Mouse (Mus musculus): ENCODE data around the gene Ptprg. TPM values are rescaled to one million over a fixed set of nuclear protein-coding genes. Genes with fewer than 3 reads are reported as not detected.

Gene Ptprg
- polyA plus RNA-seq, 1 experiment from 2014 or later = not detected

DNA sequence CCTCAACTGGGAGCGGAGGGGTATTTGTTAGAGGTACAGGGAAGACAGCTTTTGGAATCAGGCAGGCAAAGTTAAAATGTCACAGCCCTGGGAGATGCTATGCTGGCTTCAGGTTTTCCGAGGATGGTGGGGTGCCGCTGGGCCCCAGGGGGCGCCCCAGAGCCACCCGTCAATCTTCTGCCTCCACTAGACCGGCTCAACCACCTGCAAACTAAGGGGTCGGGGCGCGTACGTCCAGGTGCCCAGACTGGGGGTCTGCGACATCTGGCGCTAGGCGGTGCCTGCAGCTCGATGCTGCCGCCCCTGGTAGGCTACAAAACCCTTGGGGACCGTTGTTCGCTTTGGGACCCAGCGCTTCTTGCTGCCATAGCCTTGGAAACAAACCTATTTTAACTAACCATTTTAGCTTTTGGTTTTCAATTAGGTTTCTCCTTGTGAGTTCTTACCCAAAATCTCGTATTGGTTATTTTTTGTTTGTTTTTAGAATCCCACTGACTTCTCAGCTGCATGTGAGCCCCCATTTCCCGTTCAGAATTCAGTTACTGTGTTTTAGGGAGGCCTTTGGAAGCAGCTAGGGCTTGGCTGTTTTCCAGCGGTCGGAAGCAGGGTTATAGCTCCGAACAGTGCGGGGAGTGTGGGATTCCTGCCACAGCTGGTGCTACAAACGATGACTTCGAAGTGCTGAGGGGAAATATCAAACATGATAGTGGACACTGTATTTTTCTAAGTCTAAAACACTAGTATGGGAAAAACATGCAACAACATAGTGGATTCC lies 3.2 kb downstream of the Ptprg start:
- Histone ChIP-seq H3K4me3 (ENCODE audit: inconsistent target) (no peak overlapping the region), H3K36me3 (ENCODE audit: inconsistent target) (no peaks in the 10 kb centered on the region), H3K27ac (no peak overlapping the region), H3K79me2 (ENCODE audit: inconsistent target) (no peaks in the 10 kb centered on the region)
- WGBS (ENCODE audit: missing documents) = 13% methylated on average over 24 of the region's 26 CpGs

DNA sequence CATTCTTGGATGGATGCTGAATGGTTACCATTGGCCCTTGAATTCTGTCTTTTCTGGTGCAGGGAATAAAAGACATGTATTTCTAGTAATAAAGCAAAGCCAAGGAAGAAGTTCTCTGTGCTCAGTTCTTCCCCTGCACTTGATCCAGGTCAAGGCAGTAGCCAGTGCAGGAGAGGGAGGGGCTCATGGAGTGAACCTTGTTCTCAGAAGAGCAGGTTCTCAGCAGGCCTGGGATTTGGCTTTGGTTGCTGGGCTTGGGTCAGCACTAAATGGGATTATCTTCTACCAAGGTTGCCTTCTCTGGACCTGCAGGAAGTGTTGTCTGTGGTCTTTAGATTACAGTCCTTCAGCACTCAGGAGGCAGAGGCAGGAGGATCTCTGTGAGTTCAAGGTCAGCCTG lies 5.2 kb downstream of the Ptprg start:
- no peak overlapping the region for H3K4me3 ChIP-seq (ENCODE audit: inconsistent target)
- no peaks in the 10 kb centered on the region for H3K36me3 ChIP-seq (ENCODE audit: inconsistent target)
- H3K27ac ChIP-seq = no peak overlapping the region
- no peaks in the 10 kb centered on the region for H3K79me2 ChIP-seq (ENCODE audit: inconsistent target)

DNA sequence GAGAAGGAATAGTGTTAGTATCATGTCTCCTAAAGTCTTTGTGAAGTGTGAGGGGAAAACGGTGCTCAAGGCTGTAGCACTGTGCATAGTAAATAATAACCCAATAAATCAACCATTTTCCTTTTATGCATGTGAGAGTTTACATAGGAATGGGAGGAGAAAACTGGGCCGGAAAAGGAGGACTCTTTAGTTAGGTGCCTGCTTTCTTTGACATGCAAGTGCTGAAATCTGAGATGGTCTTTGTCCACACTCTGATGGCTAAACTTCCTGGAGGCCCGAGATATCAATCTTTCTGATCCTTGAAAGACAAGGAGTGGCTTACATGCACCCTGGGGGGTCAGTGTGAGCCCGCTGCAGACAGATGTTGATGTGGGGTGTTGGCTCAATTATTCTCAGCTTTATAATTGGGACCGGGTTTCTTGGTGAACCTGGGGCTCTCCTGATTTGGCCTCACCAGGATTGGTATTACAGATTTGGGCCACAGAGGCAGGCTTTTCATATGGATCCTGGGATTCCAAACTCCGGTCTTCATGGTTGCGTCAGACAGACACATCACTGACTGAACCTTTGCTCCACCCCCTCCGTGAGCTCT lies 7.4 kb downstream of the Ptprg start:
- no peak overlapping the region for H3K27ac ChIP-seq
- WGBS (ENCODE audit: missing documents) = 80% methylated on average over 8 of the region's 8 CpGs
- no peak overlapping the region for H3K4me3 ChIP-seq (ENCODE audit: inconsistent target)
- H3K36me3 ChIP-seq (ENCODE audit: inconsistent target) = no peaks in the 10 kb centered on the region
- no peaks in the 10 kb centered on the region for H3K79me2 ChIP-seq (ENCODE audit: inconsistent target)

DNA sequence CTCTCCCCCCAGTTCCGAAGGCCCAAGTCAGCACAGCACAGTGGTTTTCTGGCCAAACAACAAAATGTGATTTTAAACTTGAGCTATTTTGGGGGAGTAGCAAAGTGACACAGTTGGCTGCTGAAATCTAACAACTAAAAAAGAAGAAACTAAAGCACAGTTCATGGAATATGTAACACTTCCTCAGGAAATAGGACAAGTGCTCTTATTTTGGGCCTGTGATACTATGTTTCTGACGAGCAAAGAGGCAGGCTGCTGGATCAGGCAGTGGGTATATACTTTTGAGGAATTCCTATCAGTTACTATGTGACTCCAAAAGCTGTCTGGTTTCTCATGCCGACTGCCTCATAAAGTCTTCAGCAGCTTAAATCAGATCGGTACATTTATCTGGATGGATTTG lies 8.1 kb downstream of the Ptprg start:
- H3K4me3 ChIP-seq (ENCODE audit: inconsistent target) = no peak overlapping the region
- H3K79me2 ChIP-seq (ENCODE audit: inconsistent target) = no peaks in the 10 kb centered on the region
- H3K27ac ChIP-seq = no peak overlapping the region
- 82% methylated on average over 4 of the region's 4 CpGs for whole genome bisulfite sequencing (ENCODE audit: missing documents)
- no peaks in the 10 kb centered on the region for H3K36me3 ChIP-seq (ENCODE audit: inconsistent target)

DNA sequence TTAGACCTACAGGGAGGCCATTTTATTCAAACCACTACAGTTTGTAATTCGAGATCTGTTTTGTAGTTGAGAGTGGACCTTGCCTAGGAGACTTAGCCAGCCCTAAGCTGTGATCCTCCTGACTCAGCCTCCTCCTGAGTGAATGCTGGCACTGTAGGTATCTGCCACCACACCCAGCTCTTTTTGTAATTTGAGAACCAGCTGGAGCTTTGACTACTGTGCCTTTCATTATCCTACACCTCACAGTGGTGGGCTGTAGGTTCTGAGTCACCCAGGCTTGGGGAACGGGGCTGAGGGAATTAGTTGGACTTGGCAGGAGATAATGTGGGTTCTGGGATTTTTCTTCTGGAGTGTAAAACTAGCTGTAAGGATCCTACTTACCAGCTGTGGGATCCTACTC lies 9.5 kb downstream of the Ptprg start:
- no peak overlapping the region for H3K27ac ChIP-seq
- no peak overlapping the region for H3K4me3 ChIP-seq (ENCODE audit: inconsistent target)
- no peaks in the 10 kb centered on the region for H3K36me3 ChIP-seq (ENCODE audit: inconsistent target)
- WGBS (ENCODE audit: missing documents) = 91% methylated on average over 2 of the region's 2 CpGs
- H3K79me2 ChIP-seq (ENCODE audit: inconsistent target) = no peaks in the 10 kb centered on the region

DNA sequence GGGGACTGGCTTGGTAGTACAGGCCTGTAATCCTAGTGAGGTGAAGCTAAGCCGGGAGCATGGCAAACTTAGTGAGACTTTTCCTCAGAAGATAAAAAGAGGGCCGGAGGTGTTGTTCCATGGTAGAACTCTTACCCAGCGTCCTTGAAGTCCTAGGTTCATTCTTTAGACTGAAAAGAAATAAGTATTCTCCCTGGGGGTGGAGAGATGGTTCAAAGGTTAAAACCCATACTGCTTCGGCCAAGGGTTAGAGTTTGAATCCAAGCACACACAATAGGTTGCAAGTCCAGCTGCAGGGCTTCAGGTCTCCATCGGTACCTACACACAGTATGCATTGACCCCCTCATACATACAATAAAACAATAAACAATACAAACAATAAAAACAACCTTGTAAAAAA lies 10.3 kb downstream of the Ptprg start:
- WGBS (ENCODE audit: missing documents) = 95% methylated on average over 5 of the region's 5 CpGs
- Histone ChIP-seq H3K79me2 (ENCODE audit: inconsistent target) (no peaks in the 10 kb centered on the region), H3K4me3 (ENCODE audit: inconsistent target) (no peak overlapping the region), H3K27ac (no peak overlapping the region), H3K36me3 (ENCODE audit: inconsistent target) (no peaks in the 10 kb centered on the region)

DNA sequence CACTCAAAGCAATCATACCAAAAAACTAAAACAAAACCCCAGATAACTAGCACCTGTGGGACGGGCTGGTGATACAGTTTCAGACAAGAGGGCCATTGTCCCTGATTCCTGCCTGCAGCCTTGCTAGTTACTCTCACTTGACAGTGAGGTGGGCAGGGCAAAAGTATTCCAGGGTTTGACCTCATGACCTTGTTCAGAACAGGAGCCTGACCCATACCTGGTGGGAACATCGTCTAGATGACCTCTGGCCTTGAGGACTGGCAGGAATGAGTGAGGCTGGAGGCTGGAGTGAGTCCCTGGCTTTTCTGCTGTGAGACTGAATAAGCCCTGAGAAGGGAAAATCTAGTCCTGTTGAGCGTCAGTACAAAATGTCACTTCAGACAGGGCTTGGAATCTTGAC lies 11.1 kb downstream of the Ptprg start:
- Histone ChIP-seq H3K4me3 (ENCODE audit: inconsistent target) (no peak overlapping the region), H3K36me3 (ENCODE audit: inconsistent target) (no peaks in the 10 kb centered on the region), H3K79me2 (ENCODE audit: inconsistent target) (no peaks in the 10 kb centered on the region), H3K27ac (no peak overlapping the region)
- WGBS (ENCODE audit: missing documents) = 86% methylated on average over 3 of the region's 3 CpGs

DNA sequence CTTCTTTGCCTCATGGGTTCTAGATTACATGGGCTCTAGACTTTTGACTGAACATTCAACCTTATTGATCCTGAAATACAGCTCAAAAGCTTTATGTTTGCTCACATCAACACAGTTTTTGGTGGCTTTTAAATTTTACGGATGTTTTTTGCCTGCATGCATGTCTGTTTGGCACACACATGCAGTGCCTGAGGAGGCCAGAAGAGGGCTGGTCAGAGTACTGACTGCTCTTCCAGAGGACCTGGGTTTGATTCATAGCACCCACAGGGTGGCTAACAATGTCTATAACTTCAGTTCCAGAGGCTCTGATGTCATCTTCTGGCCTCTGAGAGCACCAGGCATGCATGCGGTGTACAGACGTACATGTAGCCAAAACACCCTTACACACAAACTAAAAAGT lies 12.0 kb downstream of the Ptprg start:
- 97% methylated on average over 3 of the region's 3 CpGs for WGBS (ENCODE audit: missing documents)
- no peak overlapping the region for H3K27ac ChIP-seq
- H3K79me2 ChIP-seq (ENCODE audit: inconsistent target) = no peaks in the 10 kb centered on the region
- H3K36me3 ChIP-seq (ENCODE audit: inconsistent target) = no peaks in the 10 kb centered on the region
- no peak overlapping the region for H3K4me3 ChIP-seq (ENCODE audit: inconsistent target)

DNA sequence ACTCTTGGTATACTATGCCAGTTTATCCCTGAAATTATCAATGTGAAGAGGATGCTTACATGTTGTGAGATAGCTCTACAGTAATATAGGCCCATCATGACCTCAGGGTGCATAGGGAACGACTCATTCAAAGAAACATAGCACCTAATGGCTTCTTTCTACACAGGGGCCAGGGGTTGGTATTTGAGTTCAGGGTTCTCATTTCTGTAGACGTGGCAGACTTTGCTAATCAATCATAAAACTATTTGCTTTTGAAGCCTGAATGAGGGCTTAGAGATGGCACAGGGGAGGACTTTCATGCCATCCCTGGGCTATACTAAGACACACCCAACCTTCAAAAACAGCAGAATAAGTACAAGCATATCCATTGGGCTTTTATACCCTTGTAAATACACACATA lies 16.4 kb downstream of the Ptprg start:
- no peak overlapping the region for H3K4me3 ChIP-seq (ENCODE audit: inconsistent target)
- 79% methylated on average over 2 of the region's 2 CpGs for WGBS (ENCODE audit: missing documents)
- no peaks in the 10 kb centered on the region for H3K79me2 ChIP-seq (ENCODE audit: inconsistent target)
- H3K27ac ChIP-seq = no peak overlapping the region
- no peaks in the 10 kb centered on the region for H3K36me3 ChIP-seq (ENCODE audit: inconsistent target)

DNA sequence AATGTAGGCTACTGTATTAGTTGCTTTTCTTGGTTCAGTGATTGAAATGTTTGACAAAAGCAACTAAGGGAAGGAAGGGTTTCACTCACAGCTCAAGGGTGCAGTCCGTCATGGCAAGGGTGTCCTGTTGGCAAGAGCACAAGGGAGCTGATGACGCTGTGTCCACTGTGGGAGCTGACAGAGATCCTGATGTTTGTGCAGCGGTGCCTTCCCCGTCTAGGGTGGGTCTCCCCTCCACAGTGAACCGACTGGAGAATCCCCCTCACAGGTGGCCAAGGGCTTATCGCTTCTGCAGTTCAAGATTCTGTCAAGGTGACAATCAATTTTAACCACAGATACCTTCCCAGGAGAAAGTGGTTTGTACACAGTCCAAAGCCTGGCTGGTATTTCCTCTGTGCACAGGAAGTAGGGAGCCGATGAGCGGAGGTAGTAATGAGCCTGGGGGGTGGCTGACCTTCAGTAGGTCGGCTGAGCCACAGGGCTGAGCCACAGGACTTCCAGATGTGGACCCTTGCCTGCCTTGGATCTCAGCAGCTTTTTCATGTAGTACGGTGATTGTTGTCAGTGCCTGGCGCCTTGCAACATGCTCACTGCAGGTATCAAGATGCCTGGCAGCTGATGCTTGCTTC lies 18.5 kb downstream of the Ptprg start:
- WGBS (ENCODE audit: missing documents) = 6% methylated on average over 11 of the region's 11 CpGs

DNA sequence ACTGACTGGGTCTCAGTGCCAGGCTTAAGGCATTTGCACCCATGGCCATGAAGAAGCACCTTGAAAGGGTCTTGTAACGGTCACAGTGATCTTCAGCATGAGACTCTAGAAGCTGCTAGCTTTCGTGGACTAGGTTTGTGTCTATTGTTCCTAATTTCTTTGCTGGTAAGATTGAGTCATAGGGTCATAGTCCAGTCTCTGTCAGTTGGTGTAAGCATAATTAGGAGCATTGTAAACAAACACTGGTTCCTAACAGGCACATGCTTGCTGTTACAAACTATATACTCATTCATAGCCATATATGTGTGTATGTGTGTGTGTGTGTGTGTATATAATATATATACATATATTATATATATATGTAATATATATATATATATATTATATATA lies 19.1 kb downstream of the Ptprg start:
- H3K27ac ChIP-seq = no peak overlapping the region

More for the DNA sequence above, 18.5 kb downstream of the Ptprg start:
- Histone ChIP-seq H3K36me3 (ENCODE audit: inconsistent target) (no peaks in the 10 kb centered on the region), H3K27ac (no peak overlapping the region), H3K4me3 (ENCODE audit: inconsistent target) (no peak overlapping the region), H3K79me2 (ENCODE audit: inconsistent target) (no peaks in the 10 kb centered on the region)

DNA sequence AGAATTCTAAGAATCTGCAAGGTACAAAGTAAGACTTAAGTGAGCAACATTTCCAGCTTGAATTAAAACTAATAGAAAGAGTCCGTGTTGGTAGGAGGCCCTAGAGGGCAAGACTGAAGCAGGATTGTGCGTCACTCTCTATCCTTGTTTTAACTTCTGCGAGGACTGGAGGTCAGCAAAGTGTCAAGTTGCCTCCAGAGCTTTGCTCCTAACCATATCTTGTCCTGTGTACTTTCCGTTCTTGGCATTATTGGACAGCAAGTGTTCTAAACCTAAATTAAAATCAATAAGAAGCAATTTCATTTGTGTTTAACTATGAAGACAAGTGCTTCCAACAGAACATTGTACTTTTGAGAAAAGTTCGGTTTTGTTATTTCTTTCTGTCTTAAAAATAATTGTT lies 20.4 kb downstream of the Ptprg start:
- H3K4me3 ChIP-seq (ENCODE audit: inconsistent target) = no peak overlapping the region
- 87% methylated on average over 5 of the region's 5 CpGs for WGBS (ENCODE audit: missing documents)
- H3K27ac ChIP-seq = no peak overlapping the region
- no peaks in the 10 kb centered on the region for H3K36me3 ChIP-seq (ENCODE audit: inconsistent target)
- H3K79me2 ChIP-seq (ENCODE audit: inconsistent target) = no peaks in the 10 kb centered on the region

More for the DNA sequence above, 19.1 kb downstream of the Ptprg start:
- WGBS (ENCODE audit: missing documents) = 79% methylated on average over 2 of the region's 2 CpGs
- Histone ChIP-seq H3K79me2 (ENCODE audit: inconsistent target) (no peaks in the 10 kb centered on the region), H3K36me3 (ENCODE audit: inconsistent target) (no peaks in the 10 kb centered on the region), H3K4me3 (ENCODE audit: inconsistent target) (no peak overlapping the region)

DNA sequence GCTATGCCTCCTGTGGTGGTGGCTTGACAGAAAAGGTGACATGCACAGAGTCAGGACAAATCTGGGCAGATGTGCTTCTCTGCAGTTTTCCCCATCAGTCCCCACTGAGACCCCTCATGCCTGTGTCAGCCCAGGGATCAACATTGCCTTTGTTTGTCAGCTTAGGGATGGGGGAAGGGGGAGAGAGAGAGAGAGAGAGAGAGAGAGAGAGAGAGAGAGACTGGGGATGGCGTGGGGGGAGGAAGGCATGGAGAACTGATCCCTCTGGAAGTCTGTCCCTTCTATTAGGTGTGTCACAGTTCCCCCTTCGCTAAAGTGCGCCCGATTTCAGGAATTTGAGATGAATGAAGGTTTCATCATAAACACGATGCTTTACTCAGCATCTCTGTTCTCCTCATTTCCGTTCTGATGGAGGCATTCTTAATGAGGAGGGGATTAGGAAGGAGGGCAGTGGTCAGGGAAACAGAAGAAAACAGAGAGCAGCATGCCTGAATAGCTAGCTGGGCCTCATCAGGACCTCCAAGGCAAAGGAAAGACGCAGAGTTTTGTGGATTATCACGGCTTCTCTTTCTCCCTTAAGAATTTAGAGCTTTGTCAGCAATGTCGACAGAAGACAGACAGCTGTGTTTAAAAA lies 24.1 kb downstream of the Ptprg start:
- Histone ChIP-seq H3K36me3 (ENCODE audit: inconsistent target) (no peaks in the 10 kb centered on the region), H3K4me3 (ENCODE audit: inconsistent target) (no peak overlapping the region), H3K79me2 (ENCODE audit: inconsistent target) (no peaks in the 10 kb centered on the region), H3K27ac (no peak overlapping the region)
- 72% methylated on average over 9 of the region's 9 CpGs for WGBS (ENCODE audit: missing documents)

DNA sequence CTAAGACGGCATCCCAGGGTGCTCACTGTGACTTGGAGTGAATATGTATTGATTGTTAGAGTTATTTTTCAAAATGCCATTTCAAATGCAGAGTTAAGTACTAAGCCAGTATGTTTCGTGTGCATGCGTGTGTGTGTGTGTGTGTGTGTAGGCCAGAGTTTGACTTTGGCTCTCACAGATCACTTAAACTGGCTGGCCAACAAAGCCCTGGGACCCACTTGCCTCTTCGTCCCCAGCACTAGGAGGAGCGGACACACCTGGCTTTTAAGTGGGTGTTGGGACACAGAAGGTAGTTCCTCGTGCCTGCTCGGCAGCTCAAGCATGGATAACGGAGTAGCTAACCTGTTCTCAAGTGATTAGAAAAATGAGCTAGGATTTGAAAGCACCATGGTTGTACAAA lies 24.6 kb downstream of the Ptprg start:
- Histone ChIP-seq H3K27ac (no peak overlapping the region), H3K36me3 (ENCODE audit: inconsistent target) (no peaks in the 10 kb centered on the region), H3K79me2 (ENCODE audit: inconsistent target) (no peaks in the 10 kb centered on the region), H3K4me3 (ENCODE audit: inconsistent target) (no peak overlapping the region)
- WGBS (ENCODE audit: missing documents) = 92% methylated on average over 8 of the region's 8 CpGs

DNA sequence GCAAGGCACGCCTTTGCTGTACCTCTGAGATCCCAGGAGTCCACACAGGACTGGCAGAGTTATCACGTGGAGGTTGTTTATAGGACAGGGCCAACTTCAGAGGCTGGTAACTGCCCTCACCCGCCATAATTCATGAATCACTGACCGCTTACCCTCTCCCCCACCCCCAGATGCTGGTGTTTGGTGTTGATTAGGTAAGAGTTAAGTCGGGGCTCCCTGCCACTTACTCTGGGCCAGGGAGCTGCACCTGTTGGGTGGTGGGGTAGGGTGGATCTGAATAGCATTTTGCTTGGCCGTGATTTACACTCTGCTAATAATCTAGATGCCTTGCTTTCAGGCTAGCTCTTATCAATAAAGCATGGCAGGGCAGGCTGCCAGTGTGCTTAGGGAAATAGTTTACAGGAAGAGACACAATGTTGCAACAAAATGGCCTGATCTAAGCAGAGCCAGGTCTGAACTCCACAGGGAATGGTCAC lies 25.2 kb downstream of the Ptprg start:
- no peak overlapping the region for H3K27ac ChIP-seq
- no peaks in the 10 kb centered on the region for H3K36me3 ChIP-seq (ENCODE audit: inconsistent target)
- 82% methylated on average over 6 of the region's 6 CpGs for WGBS (ENCODE audit: missing documents)
- no peaks in the 10 kb centered on the region for H3K79me2 ChIP-seq (ENCODE audit: inconsistent target)
- H3K4me3 ChIP-seq (ENCODE audit: inconsistent target) = no peak overlapping the region
